Mouse (Mus musculus) retina, embryonic 14.5 days (tissue): ENCODE results near the gene Gm4737.
"Not testable (repeated sequence)": the region's sequence is repeated elsewhere in the genome, so short reads cannot be mapped to it uniquely, and the experiment has no call there.

Source experiments
- DNase-seq: peaks from one replicate; pipeline ENCODE4 v3.0.0-alpha.2; 2015; ENCODE audit warnings: low spot score

Gm4737 gene

GRCm38 (mm10) chr16:46154832-46155231 is at the start of gene Gm4737:
Gm4737 (minus strand) TSS chr16:46155077.
- DNase-seq = not testable (repeated sequence)

- DNase-seq = no peak
Observed at GRCm38 (mm10) chr16:46195792-46196191, 40.9 kb upstream of the Gm4737 start.

GRCm38 (mm10) chr16:46183096-46183495 is 28.2 kb upstream of the Gm4737 start:
- no peak for DNase-seq

GRCm38 (mm10) chr16:46178121-46178801 is 23.4 kb upstream of the Gm4737 start:
- peak; percentile 60 for DNase-seq

GRCm38 (mm10) chr16:46173039-46173438 is 18.2 kb upstream of the Gm4737 start:
- no peak for DNase-seq

- no peak for DNase-seq
Observed at GRCm38 (mm10) chr16:46166971-46167370, 12.1 kb upstream of the Gm4737 start.

- DNase-seq = no peak
Observed at GRCm38 (mm10) chr16:46165305-46165704, 10.4 kb upstream of the Gm4737 start.

- DNase-seq = peak; percentile 13
Observed at GRCm38 (mm10) chr16:46151141-46151540, 3.7 kb downstream of the Gm4737 start.

- DNase-seq = no peak
Observed at GRCm38 (mm10) chr16:46148661-46149341, 6.1 kb downstream of the Gm4737 start.

- no peak for DNase-seq
Observed at GRCm38 (mm10) chr16:46146962-46147361, 7.9 kb downstream of the Gm4737 start.

- DNase-seq = no peak
Observed at GRCm38 (mm10) chr16:46122238-46122637, 32.6 kb downstream of the Gm4737 start.

- peak; percentile 60 for DNase-seq
Observed at GRCm38 (mm10) chr16:46121420-46121819, 33.5 kb downstream of the Gm4737 start.

GRCm38 (mm10) chr16:46120607-46121006 is 34.3 kb downstream of the Gm4737 start:
- no peak for DNase-seq

GRCm38 (mm10) chr16:46120020-46120419 is 34.9 kb downstream of the Gm4737 start, which contains the start of gene Cd96:
Cd96 (minus strand) TSS chr16:46120251.
- DNase-seq = no peak

GRCm38 (mm10) chr16:46117645-46118044 is 37.2 kb downstream of the Gm4737 start:
- DNase-seq = no peak

- no peak for DNase-seq
Observed at GRCm38 (mm10) chr16:46114727-46115126, 40.1 kb downstream of the Gm4737 start.

GRCm38 (mm10) chr16:46109536-46109935 is 45.3 kb downstream of the Gm4737 start:
- no peak for DNase-seq

- no peak for DNase-seq
Observed at GRCm38 (mm10) chr16:46107431-46107830, 47.4 kb downstream of the Gm4737 start.

GRCm38 (mm10) chr16:46104491-46104890 is 50.4 kb downstream of the Gm4737 start:
- DNase-seq = no peak
